Mouse (Mus musculus) embryo, embryonic 10 days (tissue): ENCODE measurements at regions not wholly inside any gene's neighbourhood (a gene's known extent, or its start where the extent isn't known, plus 50 kb on each side); places are given as distances from the start of the nearest gene placed in this dataset.

Experiments
- DNase-seq: peaks from one replicate; pipeline ENCODE4 v3.0.0-alpha.2; 2015; ENCODE audit warnings: low spot score

GRCm38 (mm10) chr3:141140606-141141005 lies 71.5 kb downstream of the Pdha2 start:
- DNase-seq, result no peak

GRCm38 (mm10) chr3:141112387-141113163 lies 99.6 kb downstream of the Pdha2 start:
- DNase-seq, result peak; percentile 64

GRCm38 (mm10) chr3:141111705-141112385 lies 100.3 kb downstream of the Pdha2 start:
- no peak for DNase-seq
